Mouse (Mus musculus) MEL (cell line): ENCODE results near the gene Btnl6. TPM values are rescaled to one million over a fixed set of nuclear protein-coding genes. Genes with fewer than 3 reads are reported as not detected.
"Not testable (repeated sequence)": the region's sequence is repeated elsewhere in the genome, so short reads cannot be mapped to it uniquely, and the experiment has no call there.

Experiments used
- DNase-seq: peaks from one replicate; pipeline ENCODE4 v3.0.0; 2011; ENCODE audit warnings: low read depth, low spot score
- H3K27ac ChIP-seq: 2 replicates; pipeline ENCODE4 v1.5.1; 2012; ENCODE audit warnings: low read depth, mild to moderate bottlenecking, control low read depth, low read length, moderate library complexity; ENCODE audit not compliant: control insufficient read depth
- H3K27me3 ChIP-seq, 2 experiments: fragments of 150-350 bp in 1 of 2; sonication (generic) in 1 of 2; 2 replicates each; pipeline ENCODE4 v1.6.1; 2012; ENCODE audit warnings: low read length in 2 of 2, mild to moderate bottlenecking in 2 of 2, improper control_type of control experiment in 1 of 2, moderate library complexity in 1 of 2; ENCODE audit not compliant: insufficient read depth in 2 of 2, control insufficient read depth in 1 of 2
- H3K36me3 ChIP-seq, 2 experiments: 2 replicates each; pipeline ENCODE4 v1.6.1; 2012 to 2014; ENCODE audit warnings: low read length in 2 of 2, improper control_type of control experiment in 1 of 2, inconsistent platforms in 1 of 2, mild to moderate bottlenecking in 1 of 2; ENCODE audit not compliant: insufficient read depth in 2 of 2, control insufficient read depth in 1 of 2
- H3K4me1 ChIP-seq, 2 experiments: fragments of 150-350 bp in 1 of 2; sonication (generic) in 1 of 2; 2 replicates each; pipeline ENCODE4 v1.6.1; 2012; ENCODE audit warnings: low read length in 2 of 2, improper control_type of control experiment in 1 of 2, mild to moderate bottlenecking in 1 of 2; ENCODE audit not compliant: insufficient read depth in 2 of 2, control insufficient read depth in 1 of 2
- H3K4me3 ChIP-seq, 2 experiments: fragments of 150-350 bp in 1 of 2; sonication (generic) in 1 of 2; 2 replicates each; pipeline ENCODE4 v1.5.1; 2012; ENCODE audit warnings: low read depth in 2 of 2, low read length in 2 of 2, mild to moderate bottlenecking in 2 of 2, moderate library complexity in 2 of 2, control low read depth in 1 of 2, improper control_type of control experiment in 1 of 2; ENCODE audit not compliant: control insufficient read depth in 1 of 2, insufficient read depth in 1 of 2
- H3K79me2 ChIP-seq: 2 replicates; pipeline ENCODE4 v1.6.1; 2012; ENCODE audit warnings: mild to moderate bottlenecking, low read length, moderate library complexity; ENCODE audit not compliant: control insufficient read depth, poor library complexity, insufficient read depth
- H3K9ac ChIP-seq: 2 replicates; pipeline ENCODE4 v1.6.1; 2012; ENCODE audit warnings: low read depth, mild to moderate bottlenecking, control low read depth, low read length, moderate library complexity; ENCODE audit not compliant: control insufficient read depth, poor library complexity, severe bottlenecking
- H3K9me3 ChIP-seq: fragments of 150-350 bp; sonication (generic); replicated peaks from 2 replicates; pipeline ENCODE4 v1.6.1; 2012; ENCODE audit warnings: mild to moderate bottlenecking, low read length, improper control_type of control experiment, moderate library complexity; ENCODE audit not compliant: insufficient read depth
- E2F4 ChIP-seq: IDR thresholded peaks from 2 replicates; pipeline ENCODE4 v1.6.1; 2011; ENCODE audit warnings: low read depth, low read length, improper control_type of control experiment, borderline replicate concordance
- GABPA ChIP-seq: IDR thresholded peaks from 2 replicates; pipeline ENCODE4 v1.6.1; 2012; ENCODE audit warnings: low read depth, mild to moderate bottlenecking, inconsistent platforms, low read length, improper control_type of control experiment, moderate library complexity
- KAT2A ChIP-seq: conservative IDR thresholded peaks from 2 replicates; pipeline ENCODE4 v1.6.1; 2012; ENCODE audit warnings: low read depth, low read length, improper control_type of control experiment, inconsistent platforms
- MAFK ChIP-seq: IDR thresholded peaks from 2 replicates; pipeline ENCODE4 v1.6.1; 2011; ENCODE audit warnings: low read depth, mild to moderate bottlenecking, low read length, improper control_type of control experiment, borderline replicate concordance
- MAX ChIP-seq: IDR thresholded peaks from 2 replicates; pipeline ENCODE4 v1.6.1; 2011; ENCODE audit warnings: low read length, improper control_type of control experiment
- MAZ ChIP-seq: IDR thresholded peaks from 2 replicates; pipeline ENCODE4 v1.6.1; 2012; ENCODE audit warnings: low read depth, mild to moderate bottlenecking, inconsistent platforms, low read length, improper control_type of control experiment
- MYB ChIP-seq: IDR thresholded peaks from 2 replicates; pipeline ENCODE4 v1.6.1; 2011; ENCODE audit warnings: mild to moderate bottlenecking, low read depth, low read length, improper control_type of control experiment
- POLR2A ChIP-seq, 2 experiments: IDR thresholded peaks; 2 replicates each; pipeline ENCODE4 v1.6.1; 2011 to 2012; ENCODE audit warnings: low read length in 2 of 2, mild to moderate bottlenecking in 2 of 2, control low read depth in 1 of 2, improper control_type of control experiment in 1 of 2, low read depth in 1 of 2, moderate library complexity in 1 of 2; ENCODE audit not compliant: control insufficient read depth in 1 of 2, insufficient read depth in 1 of 2, poor library complexity in 1 of 2
- POLR2AphosphoS2 ChIP-seq: IDR thresholded peaks from 2 replicates; pipeline ENCODE4 v1.6.1; 2011; ENCODE audit warnings: low read length, improper control_type of control experiment
- SIN3A ChIP-seq: IDR thresholded peaks from 2 replicates; pipeline ENCODE4 v1.6.1; 2012; ENCODE audit warnings: low read length, improper control_type of control experiment, inconsistent platforms
- ZKSCAN1 ChIP-seq: IDR thresholded peaks from 2 replicates; pipeline ENCODE4 v1.6.1; 2012; ENCODE audit warnings: low read depth, mild to moderate bottlenecking, inconsistent platforms, low read length, improper control_type of control experiment, moderate library complexity
- polyA plus RNA-seq, 2 experiments: library from polyadenylated mRNA; stranded (reverse) in 1 of 2; unstranded in 1 of 2; fragments of >175 nt in 1 of 2; fragments of >200 nt in 1 of 2; gene quantifications; 2 replicates each; pipeline versions ENCODE4 v1.2.1 to v1.2.4; 2012; ENCODE audit warnings: low replicate concordance in 2 of 2, low read depth in 1 of 2; ENCODE audit not compliant: insufficient read length in 2 of 2, insufficient read depth in 1 of 2, missing spikeins in 1 of 2
- total RNA-seq: library from RNA; depleted of rRNA; stranded (reverse); fragments of 300-350 nt; gene quantifications from 2 replicates; pipeline ENCODE4 v1.2.3, GENCODE M21; 2012

The Btnl6 gene
- total and polyA plus RNA-seq, 3 experiments: not detected

DNA sequence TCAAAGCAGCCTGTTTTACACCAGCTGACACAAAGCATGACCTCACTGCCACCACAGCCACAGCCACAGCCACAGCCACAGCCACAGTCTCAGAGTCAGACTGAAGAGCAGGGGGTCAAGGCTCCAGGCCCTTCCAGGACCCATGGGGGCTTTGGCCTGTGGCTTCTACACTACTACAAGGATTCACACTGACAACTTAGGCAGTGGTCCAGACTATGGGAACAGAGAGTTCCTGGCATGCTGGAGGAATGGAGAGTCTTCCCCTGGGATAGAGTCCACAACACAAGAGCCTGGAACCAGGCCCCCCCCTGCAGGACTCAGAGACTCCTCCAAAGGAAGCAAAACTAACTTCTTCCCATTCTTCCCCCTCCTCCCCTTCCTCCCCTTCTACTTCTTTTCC is 9.6 kb downstream of the Btnl6 start:
- DNase-seq: no peak
- H3K27me3 ChIP-seq: no peaks in the 10 kb centered on the region

DNA sequence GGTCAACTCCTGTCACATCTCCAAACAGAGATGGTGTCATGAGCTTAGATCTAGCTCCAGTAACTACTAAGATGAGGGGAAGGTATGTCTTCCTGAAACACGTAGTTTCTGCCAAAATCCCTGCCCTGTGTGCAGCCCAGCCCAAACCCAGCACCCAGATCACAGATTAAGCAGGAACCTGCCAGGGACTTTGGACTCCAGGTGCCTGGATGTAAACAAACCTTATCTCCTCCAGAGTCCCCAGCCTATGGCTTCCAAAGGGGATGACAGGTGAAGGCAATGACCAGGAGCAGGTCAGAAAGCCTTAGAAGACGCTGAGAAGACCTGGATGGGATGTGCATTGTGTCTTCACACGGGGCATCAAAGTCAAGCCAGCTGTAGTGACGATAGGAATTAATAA is 19.4 kb downstream of the Btnl6 start:
- not testable (repeated sequence) for H3K27ac ChIP-seq, DNase-seq, H3K4me3 ChIP-seq, H3K27me3 ChIP-seq, H3K4me1 ChIP-seq, H3K9ac ChIP-seq, H3K9me3 ChIP-seq, H3K36me3 ChIP-seq, H3K79me2 ChIP-seq

More for the DNA sequence above, 9.6 kb downstream of the Btnl6 start:
- Histone ChIP-seq H3K27ac (no peak overlapping the region), H3K4me3 (no peak overlapping the region), H3K4me1 (no peaks in the 10 kb centered on the region), H3K9me3 (no peaks in the 10 kb centered on the region), H3K36me3 (no peaks in the 10 kb centered on the region), H3K79me2 (no peaks in the 10 kb centered on the region), H3K9ac (no peak overlapping the region)
- TF ChIP-seq MAX (no peak), E2F4 (no peak)

DNA sequence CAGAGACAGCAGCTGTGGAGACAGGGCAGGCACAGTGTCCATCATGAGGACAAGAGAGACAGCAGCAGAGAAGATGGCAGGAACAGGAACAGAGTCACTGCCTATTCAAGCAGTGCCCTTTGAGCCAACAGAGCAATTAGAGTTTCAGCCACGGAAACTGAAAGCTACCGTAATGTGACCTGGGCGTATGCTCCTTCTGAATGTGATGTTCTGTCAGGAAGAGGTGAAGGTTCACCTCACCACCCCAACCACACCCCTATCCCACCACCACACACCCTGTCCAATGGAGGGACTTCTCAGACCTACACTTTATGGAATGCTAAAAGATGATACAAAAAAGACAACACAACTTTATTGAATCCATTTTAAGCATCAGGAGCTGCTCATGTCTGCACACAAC is 19.8 kb downstream of the Btnl6 start:
- H3K36me3 ChIP-seq: not testable (repeated sequence)

DNA sequence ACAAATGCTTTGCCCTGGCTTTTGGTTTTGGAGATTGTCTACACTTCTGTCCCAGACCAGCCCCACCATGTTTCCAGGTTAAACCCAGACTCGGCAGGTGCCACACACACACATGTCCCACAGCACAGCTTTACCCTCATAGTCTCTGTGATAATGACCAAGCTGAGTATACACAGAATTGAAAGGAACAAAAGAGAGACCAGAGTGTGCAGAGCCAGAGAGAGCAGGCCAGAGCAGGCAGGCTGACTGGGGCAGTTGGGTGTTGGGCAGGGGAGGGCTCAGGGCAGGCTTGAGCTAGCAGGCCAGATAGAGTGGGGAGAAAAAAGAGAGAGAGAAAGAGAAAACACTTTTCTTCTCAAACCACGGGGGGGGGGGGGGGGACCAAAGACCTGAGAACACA is 20.6 kb downstream of the Btnl6 start:
- Histone ChIP-seq H3K9me3 (no peaks in the 10 kb centered on the region), H3K36me3 (no peaks in the 10 kb centered on the region), H3K27me3 (no peaks in the 10 kb centered on the region), H3K79me2 (no peaks in the 10 kb centered on the region), H3K4me1 (no peaks in the 10 kb centered on the region), H3K4me3 (no peak overlapping the region), H3K9ac (no peak overlapping the region), H3K27ac (no peak overlapping the region)
- no peak for DNase-seq
- no peak for TF ChIP-seq MAFK
- no peak for TF ChIP-seq SIN3A
- TF ChIP-seq POLR2A (IDR thresholded peaks at IDR 0.05; ENCODE audit: control insufficient read depth in 1 of 2, insufficient read depth in 1 of 2, low read depth in 1 of 2, low read length in 2 of 2, poor library complexity in 1 of 2): no peak
- no peak for TF ChIP-seq ZKSCAN1
- no peak for TF ChIP-seq KAT2A
- no peak for TF ChIP-seq GABPA
- no peak for TF ChIP-seq MYB
- TF ChIP-seq MAZ: no peak
- TF ChIP-seq POLR2AphosphoS2: no peak

More for the DNA sequence above, 19.8 kb downstream of the Btnl6 start:
- H3K79me2 ChIP-seq, H3K4me1 ChIP-seq, H3K9ac ChIP-seq, H3K9me3 ChIP-seq, H3K4me3 ChIP-seq, H3K27me3 ChIP-seq, DNase-seq, H3K27ac ChIP-seq: not testable (repeated sequence)

DNA sequence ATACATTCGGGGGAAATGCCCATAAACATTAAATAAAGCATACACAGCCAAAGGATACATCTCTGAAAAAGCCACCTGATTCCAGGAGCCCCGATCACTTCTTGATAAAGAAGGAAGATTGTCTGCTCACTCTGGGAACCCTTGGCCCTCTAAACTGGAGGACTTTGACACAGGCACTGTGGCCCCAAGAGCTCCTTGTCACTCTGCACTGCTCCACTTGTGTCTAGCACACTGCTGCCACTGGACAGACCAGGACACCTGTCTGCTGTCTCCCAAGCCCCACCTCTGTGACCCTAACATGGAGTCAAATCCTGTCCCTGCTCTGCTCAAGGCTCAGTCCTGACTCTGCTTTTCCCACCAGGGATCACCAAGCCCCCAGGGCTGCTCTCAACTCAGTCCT is 22.0 kb downstream of the Btnl6 start:
- H3K9ac ChIP-seq, DNase-seq, H3K4me1 ChIP-seq, H3K4me3 ChIP-seq, H3K9me3 ChIP-seq, H3K27ac ChIP-seq, H3K79me2 ChIP-seq, H3K36me3 ChIP-seq, H3K27me3 ChIP-seq: not testable (repeated sequence)
